Mouse (Mus musculus) telencephalon, adult 2 months (tissue): ENCODE measurements at regions not wholly inside any gene's neighbourhood (a gene's known extent, or its start where the extent isn't known, plus 50 kb on each side); places are given as distances from the start of the nearest gene placed in this dataset.

ENCODE experiments used
- DNase-seq: peaks from one replicate; pipeline ENCODE4 v3.0.0-alpha.2; 2011; ENCODE audit warnings: low read depth, low spot score

DNA sequence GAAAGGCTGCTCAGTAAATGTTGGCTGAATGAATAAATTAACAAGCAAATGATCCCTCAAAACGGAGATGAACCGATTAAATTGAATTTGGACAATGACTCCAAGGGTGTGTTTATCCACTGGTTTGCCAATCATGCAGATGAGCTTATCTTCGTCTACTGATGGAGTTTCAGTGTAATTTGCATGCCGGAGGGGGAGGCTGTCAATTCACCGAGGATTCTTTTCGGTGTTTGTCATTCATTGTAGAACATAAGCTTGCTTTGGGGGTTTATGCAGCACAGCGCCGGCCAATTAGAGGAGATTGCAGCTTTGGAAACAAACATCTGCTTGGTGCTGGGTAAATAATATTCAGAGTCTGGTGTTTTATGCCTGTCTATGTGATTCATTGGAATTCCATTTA lies 132.7 kb downstream of the Otoa start:
- no peak for DNase-seq

DNA sequence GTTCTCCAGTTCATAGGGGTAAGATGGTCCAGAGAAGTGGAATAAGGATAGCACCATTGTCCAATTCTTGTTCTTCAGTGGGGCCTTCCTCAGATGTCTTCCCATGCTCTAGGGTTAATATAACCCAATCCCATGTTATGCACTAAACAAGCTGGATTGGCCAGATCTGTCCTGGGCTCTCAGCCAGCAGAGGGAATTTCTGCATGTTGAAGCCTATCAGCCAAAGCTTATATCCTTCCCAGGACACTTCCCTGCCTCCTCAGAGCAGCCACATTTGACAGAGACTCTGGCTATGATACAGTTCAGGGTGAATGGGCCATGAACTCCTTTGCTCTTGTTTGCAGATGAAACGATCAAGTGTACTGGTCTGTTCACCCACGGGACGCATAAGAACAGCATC lies 133.6 kb downstream of the Otoa start:
- no peak for DNase-seq

- DNase-seq, result peak; percentile 69
These were observed 134.3 kb downstream of the Otoa start for GRCm38 (mm10) chr7:121215735-121216134.

- DNase-seq, result no peak
These were observed 136.6 kb downstream of the Otoa start for GRCm38 (mm10) chr7:121218031-121218430.

DNA sequence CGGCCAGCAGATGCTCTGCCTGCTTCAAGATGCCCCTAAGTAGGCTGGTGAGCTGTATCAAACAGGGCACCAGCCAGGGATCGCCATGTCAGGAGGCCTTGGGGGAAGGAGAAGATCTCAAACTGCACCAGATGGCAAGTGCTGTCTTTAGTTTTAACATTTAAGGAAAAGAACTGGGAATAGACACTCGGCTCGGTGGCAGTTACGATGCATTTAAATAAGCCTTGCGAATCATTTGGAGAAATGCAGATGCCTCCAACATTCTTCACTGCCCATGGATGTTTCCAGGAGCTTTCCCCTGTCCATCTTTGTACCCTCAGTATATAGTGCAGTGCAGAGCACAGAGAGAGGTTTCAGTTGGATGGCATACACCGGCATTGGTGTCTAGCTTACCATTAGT lies 139.7 kb downstream of the Otoa start:
- DNase-seq, result peak; percentile 64

GRCm38 (mm10) chr7:121231881-121232280 lies 150.4 kb downstream of the Otoa start:
- DNase-seq, result no peak

DNA sequence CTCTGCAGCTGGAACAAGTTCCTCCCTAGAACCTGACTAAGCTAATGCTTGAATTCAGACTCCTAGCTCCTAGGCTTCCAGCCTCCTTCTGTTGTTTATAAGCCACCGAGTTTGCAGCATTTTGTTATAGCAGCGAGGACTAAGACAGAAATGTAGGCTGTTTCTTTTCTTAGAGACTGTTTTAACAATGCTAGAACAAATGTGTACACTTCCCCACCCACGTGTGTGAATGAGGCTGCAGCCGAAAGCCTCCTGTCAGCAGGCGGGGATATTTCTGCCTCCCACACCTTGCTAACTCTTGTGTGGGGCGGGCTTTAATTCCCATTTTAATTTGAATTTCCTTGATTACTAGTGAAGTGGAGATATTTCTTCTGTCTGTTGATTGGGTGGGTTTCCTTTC lies 153.4 kb downstream of the Otoa start:
- peak; percentile 82 for DNase-seq

DNA sequence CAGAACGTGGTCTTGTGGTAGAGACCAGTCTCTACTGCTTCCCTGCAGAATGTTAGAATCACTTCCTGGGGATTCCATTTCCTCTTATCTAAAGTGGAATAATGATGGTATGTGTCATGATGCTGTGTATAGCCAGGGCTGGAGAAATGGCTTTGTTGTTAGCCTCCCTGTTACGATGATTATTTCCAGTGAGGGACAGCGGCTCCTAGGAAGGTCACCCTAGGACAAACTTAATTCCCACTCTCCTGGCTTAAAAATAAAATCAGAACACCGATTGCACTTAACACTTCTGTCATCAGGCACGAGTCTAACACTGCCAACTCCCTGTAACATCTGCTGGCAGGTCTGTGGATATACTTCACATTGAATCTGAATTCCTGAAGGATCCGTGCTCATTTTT lies 151.9 kb upstream of the Hs3st2 start:
- no peak for DNase-seq

DNA sequence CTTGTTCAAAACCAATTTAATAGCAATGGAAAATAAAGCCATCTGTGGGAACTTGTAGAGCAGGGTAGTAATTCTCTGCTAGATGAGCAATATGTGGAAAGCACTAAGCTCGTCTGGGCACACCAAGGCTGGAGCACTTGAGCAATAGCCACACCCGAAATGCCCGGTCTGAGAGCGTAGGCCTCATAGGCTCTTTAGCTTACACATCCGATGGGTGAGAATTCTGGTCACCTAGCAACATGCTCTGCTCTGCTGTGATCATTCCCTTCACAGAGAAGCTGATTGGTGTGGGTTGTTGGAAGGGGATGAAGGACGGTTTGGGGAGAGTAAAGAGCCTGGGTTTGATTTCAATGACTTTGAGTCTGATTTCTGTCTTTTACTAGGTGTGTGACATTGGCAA lies 143.8 kb upstream of the Hs3st2 start:
- DNase-seq, result no peak

DNA sequence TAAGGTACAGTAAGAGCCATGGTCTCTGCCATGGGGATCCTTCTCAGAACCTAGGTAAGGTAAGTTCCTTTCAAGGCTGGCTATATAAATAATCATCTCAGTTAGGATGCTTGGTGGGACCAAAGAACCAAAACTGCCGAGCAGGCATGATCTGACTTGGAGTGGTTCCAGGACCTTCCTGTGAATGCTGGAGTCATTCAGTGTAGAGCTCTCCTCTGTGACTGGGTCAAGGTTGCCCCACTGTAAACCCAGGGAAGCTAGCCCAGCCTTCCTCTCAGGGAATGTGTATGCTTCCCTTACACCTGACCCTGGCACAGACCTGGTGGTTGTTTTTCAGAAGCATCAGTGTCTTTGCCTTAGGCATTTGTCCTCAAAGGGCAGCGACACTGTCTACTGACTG lies 134.2 kb upstream of the Hs3st2 start:
- no peak for DNase-seq

DNA sequence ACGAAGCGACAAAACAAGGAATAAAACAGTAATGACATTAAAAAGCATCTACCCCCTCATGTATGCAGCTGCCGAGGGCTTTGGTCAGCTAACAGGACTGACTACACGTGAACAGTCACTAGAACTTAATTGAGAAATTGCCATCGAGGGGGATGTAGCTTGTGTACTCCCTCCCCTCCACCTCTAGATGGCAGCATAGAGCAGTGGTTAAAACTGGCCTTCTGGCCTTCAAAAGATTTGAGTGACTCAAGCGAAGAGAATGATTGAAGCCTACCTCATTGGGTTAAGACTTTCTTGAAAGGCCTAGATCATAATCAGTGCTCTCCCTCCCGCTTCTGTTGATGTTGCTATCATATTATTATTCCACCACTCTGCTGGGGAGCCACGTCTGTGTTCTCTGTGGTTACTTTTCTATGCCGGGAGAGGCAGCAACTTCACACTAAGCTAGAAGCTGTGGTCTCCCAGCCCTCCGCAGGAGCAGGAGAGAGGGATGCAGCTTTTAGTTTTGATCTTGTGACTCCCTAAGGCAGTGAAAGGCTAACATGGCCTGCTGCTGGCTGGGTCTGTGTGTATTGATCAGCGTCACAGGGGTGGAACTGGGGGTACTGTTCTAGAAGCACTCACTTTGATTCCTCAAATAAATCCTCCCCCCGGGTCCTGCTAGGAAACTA lies 132.7 kb upstream of the Hs3st2 start:
- no peak for DNase-seq

GRCm38 (mm10) chr7:121259497-121260009 lies 132.1 kb upstream of the Hs3st2 start:
- DNase-seq, result no peak

DNA sequence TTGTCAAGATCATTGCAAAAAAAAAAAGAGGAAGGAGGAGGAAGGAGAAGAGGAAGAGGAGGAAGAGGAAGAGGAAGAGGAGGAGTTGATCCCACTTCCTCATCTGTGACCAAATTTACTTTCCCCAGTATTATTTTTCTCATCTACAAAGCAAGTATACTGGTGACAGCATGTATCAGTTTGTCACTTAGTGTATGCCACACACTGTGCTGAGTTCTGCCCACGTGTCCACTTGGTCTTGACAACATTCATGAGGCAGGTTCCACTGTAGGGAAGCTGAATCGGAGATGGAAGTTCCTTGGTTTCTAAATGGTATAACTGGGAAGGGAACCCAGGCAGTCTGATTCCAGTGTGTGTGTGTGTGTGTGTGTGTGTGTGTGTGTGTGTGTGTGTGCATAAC lies 122.3 kb upstream of the Hs3st2 start:
- DNase-seq, result no peak

DNA sequence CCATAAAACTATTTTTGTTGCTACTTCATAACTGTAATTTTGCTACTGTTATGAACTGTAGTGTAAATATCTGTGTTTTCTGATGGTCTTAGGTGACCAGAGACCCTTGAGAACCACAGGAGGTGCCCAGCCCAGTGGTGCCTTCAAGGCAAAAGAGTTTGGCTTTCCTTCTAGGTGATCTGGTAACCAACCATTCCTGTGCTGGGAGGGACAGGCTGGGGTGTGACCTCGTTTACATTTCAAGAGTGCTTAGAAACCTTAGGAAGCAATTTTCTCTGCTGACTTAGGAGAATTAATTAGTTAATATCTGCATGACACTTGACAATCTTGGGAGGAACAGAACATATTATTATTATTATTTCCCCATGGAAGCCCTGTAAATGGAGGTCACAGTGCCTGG lies 111.1 kb upstream of the Hs3st2 start:
- DNase-seq, result no peak

- peak; percentile 54 for DNase-seq
These were observed 109.5 kb upstream of the Hs3st2 start for GRCm38 (mm10) chr7:121282154-121282553.

DNA sequence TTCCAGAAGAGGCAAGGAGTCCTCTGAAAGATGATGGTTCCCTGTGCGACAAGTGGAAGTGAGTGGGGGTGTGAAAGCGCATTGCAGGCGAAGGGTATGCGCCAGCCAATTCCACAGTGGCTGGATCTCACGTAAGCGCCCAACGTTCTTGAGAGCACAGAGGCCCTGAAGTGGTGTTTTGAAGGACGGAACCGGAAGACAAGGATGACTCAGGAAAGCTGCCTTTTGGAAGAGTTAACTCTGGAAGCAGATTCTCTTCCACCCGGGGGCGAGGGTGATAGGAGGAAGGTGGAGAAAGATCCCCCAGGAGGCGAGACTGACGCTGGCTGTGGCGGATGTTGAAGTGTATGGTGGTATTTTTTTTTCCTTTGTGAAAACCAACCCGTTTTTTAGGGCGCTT lies 101.9 kb upstream of the Hs3st2 start:
- DNase-seq, result no peak

DNA sequence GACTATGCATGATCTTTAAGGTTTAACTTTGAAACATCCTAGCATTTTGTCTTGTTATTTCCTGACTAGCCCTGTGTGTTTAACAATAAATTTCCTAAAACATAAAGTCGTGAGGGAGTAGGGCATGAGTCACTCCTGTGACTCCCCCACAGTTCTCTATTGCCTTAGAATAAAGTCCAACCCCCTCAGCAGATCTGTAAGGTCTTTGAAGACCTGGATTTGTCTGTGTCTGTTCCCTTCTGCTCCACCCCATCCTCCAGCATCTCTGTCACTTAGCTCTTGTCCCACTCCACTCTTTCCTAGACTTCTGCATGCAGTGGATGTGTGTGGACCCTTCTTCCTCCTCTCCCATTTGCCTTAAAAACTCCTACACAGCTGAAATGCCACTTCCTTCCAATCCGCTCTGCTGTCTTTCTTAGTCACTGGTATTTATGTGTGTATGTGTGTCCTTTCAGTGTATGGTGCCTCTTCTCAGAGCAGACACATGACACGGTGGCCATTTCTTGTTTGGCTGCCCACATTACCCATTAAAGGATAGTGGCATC lies 95.4 kb upstream of the Hs3st2 start:
- no peak for DNase-seq

- no peak for DNase-seq
These were observed 78.6 kb upstream of the Hs3st2 start for GRCm38 (mm10) chr7:121312961-121313587.

- no peak for DNase-seq
These were observed 77.1 kb upstream of the Hs3st2 start for GRCm38 (mm10) chr7:121314521-121314920.

- peak; percentile 36 for DNase-seq
These were observed 62.4 kb upstream of the Hs3st2 start for GRCm38 (mm10) chr7:121329274-121329673.

- DNase-seq, result no peak
These were observed 59.1 kb upstream of the Hs3st2 start for GRCm38 (mm10) chr7:121332532-121332931.

- DNase-seq, result no peak
These were observed 56.1 kb upstream of the Hs3st2 start for GRCm38 (mm10) chr7:121335390-121336109.
